Mouse (Mus musculus) megakaryocyte, embryonic 14.5 days (primary cell): ENCODE data around the gene Dnaic2.

ENCODE experiments used
- FLI1 ChIP-seq: IDR thresholded peaks from 2 replicates; pipeline ENCODE4 v1.6.1; 2012; ENCODE audit warnings: low read length, inconsistent platforms, mixed read lengths
- GATA1 ChIP-seq: IDR thresholded peaks from 3 replicates; pipeline ENCODE4 v1.6.1; 2012; ENCODE audit warnings: mixed read lengths, low read length, inconsistent platforms, borderline replicate concordance

DNA sequence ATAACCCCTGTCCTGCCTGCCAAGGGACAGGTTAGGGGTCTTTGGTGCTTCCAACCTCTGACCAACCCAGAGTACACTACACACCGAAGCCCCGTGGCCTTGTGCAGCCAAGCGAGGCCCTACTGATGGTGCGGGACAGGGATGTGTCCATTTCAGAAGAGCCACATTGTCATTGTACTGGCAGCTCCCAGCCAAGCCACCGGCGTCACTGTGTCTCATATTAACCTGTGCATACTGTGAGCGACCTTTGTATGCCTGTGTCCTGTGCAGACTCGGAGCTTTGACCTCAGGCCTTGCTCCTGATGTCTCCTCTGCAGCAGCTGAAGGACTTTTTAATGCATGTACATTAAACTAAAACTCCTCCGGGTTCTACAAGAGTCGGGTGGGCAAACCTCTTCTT lies 6.7 kb upstream of the Dnaic2 start:
- TF ChIP-seq GATA1 (no peak), FLI1 (no peak)
